Mouse (Mus musculus) embryonic facial prominence, embryonic 10.5 days (tissue): ENCODE results near the gene Aff1. TPM values are rescaled to one million over a fixed set of nuclear protein-coding genes. Genes with fewer than 3 reads are reported as not detected.

Experiments used
- DNase-seq: peaks from one replicate; pipeline ENCODE4 v3.0.0-alpha.2; 2017; ENCODE audit warnings: low spot score
- H3K27ac ChIP-seq: fragments of 300-500 bp; sonication (generic); replicated peaks from 2 replicates; pipeline ENCODE4 v1.5.1; 2016; ENCODE audit warnings: mild to moderate bottlenecking
- H3K27me3 ChIP-seq: fragments of 300-500 bp; sonication (generic); replicated peaks from 2 replicates; pipeline ENCODE4 v1.6.1; 2016; ENCODE audit warnings: low read depth, mild to moderate bottlenecking; ENCODE audit not compliant: poor library complexity, severe bottlenecking
- H3K36me3 ChIP-seq: fragments of 300-500 bp; sonication (generic); replicated peaks from 2 replicates; pipeline ENCODE4 v1.6.1; 2016; ENCODE audit warnings: mild to moderate bottlenecking, moderate library complexity
- H3K4me1 ChIP-seq: fragments of 300-500 bp; sonication (generic); 2 replicates; pipeline ENCODE4 v1.6.1; 2016
- H3K4me3 ChIP-seq: fragments of 300-500 bp; sonication (generic); 2 replicates; pipeline ENCODE4 v1.5.1; 2016; ENCODE audit warnings: mild to moderate bottlenecking, moderate library complexity
- H3K9me3 ChIP-seq: fragments of 300-500 bp; sonication (generic); 2 replicates; pipeline ENCODE4 v1.6.1; 2016; ENCODE audit warnings: mild to moderate bottlenecking
- WGBS: fragments of 180-500 bp; shearing (Covaris S2); methylation state at CpG from one replicate; pipeline ENCODE4 v1.1.7; 2016; 5-methylcytosine and 5-hydroxymethylcytosine counted together
- polyA plus RNA-seq: library from polyadenylated mRNA; unstranded; fragments of >200 nt; fragmentation: Nextera tagmentation; extraction: Ambion mirVana; gene quantifications from 2 replicates; pipeline ENCODE4 v1.2.1, GENCODE M21; 2016

The Aff1 gene
- polyA plus RNA-seq, 1 experiment from 2014 or later: 4.0 TPM

- peak overlapping the region; percentile 69 for H3K27ac ChIP-seq
- 3% methylated on average over 20 of the region's 20 CpGs for WGBS
- peak; percentile 53 for DNase-seq
- H3K27me3 ChIP-seq: peaks cover 22% of the 10 kb centered on the region
- H3K36me3 ChIP-seq: no peaks in the 10 kb centered on the region
- peaks cover 18% of the 10 kb centered on the region for H3K4me1 ChIP-seq
- H3K9me3 ChIP-seq: peaks cover 1% of the 10 kb centered on the region; the same call in 1 of the 2 replicates
- peak overlapping the region; percentile 54 for H3K4me3 ChIP-seq
Observed at GRCm38 (mm10) chr5:103760425-103761131, 68.4 kb downstream of the Aff1 start.

- no peak overlapping the region for H3K27ac ChIP-seq
- peaks cover 13% of the 10 kb centered on the region for H3K27me3 ChIP-seq
- peaks cover 13% of the 10 kb centered on the region for H3K4me1 ChIP-seq
- no peak for DNase-seq
- H3K9me3 ChIP-seq: peaks cover 6% of the 10 kb centered on the region
- H3K36me3 ChIP-seq: peaks cover 4% of the 10 kb centered on the region; the same call in 1 of the 2 replicates
- no peak overlapping the region for H3K4me3 ChIP-seq
- WGBS: 88% methylated on average over 7 of the region's 7 CpGs
Observed at GRCm38 (mm10) chr5:103761754-103762153, 69.6 kb downstream of the Aff1 start.

- 73% methylated on average over 4 of the region's 4 CpGs for WGBS
Observed at GRCm38 (mm10) chr5:103762850-103763254, 70.7 kb downstream of the Aff1 start.

GRCm38 (mm10) chr5:103765356-103765755 lies 73.2 kb downstream of the Aff1 start:
- H3K27ac ChIP-seq: no peak overlapping the region
- H3K4me1 ChIP-seq: peaks cover 7% of the 10 kb centered on the region
- WGBS: 89% methylated on average over 4 of the region's 4 CpGs
- H3K9me3 ChIP-seq: peaks cover 6% of the 10 kb centered on the region
- H3K4me3 ChIP-seq: no peak overlapping the region
- no peaks in the 10 kb centered on the region for H3K27me3 ChIP-seq
- no peak for DNase-seq
- peaks cover 4% of the 10 kb centered on the region; the same call in 1 of the 2 replicates for H3K36me3 ChIP-seq

More at GRCm38 (mm10) chr5:103762850-103763254, 70.7 kb downstream of the Aff1 start:
- Histone ChIP-seq H3K4me3 (no peak overlapping the region), H3K9me3 (peaks cover 6% of the 10 kb centered on the region), H3K27me3 (peaks cover 10% of the 10 kb centered on the region), H3K36me3 (peaks cover 4% of the 10 kb centered on the region; the same call in 1 of the 2 replicates), H3K4me1 (peaks cover 13% of the 10 kb centered on the region), H3K27ac (no peak overlapping the region)
- DNase-seq: no peak

GRCm38 (mm10) chr5:103765758-103766431 lies 73.7 kb downstream of the Aff1 start:
- no peak for DNase-seq
- WGBS: 96% methylated on average over 2 of the region's 2 CpGs
- H3K9me3 ChIP-seq: peaks cover 6% of the 10 kb centered on the region
- peaks cover 2% of the 10 kb centered on the region for H3K4me1 ChIP-seq
- H3K27me3 ChIP-seq: no peaks in the 10 kb centered on the region
- H3K36me3 ChIP-seq: peaks cover 4% of the 10 kb centered on the region; the same call in 1 of the 2 replicates
- no peak overlapping the region for H3K27ac ChIP-seq
- H3K4me3 ChIP-seq: no peak overlapping the region

GRCm38 (mm10) chr5:103766432-103766815 lies 74.2 kb downstream of the Aff1 start:
- peaks cover 6% of the 10 kb centered on the region for H3K4me1 ChIP-seq

GRCm38 (mm10) chr5:103768961-103769360 lies 76.8 kb downstream of the Aff1 start:
- Histone ChIP-seq H3K4me1 (peaks cover 28% of the 10 kb centered on the region), H3K27ac (no peak overlapping the region), H3K9me3 (peaks cover 6% of the 10 kb centered on the region), H3K4me3 (no peak overlapping the region), H3K36me3 (peaks cover 4% of the 10 kb centered on the region; the same call in 1 of the 2 replicates), H3K27me3 (no peaks in the 10 kb centered on the region)
- 86% methylated on average over 3 of the region's 3 CpGs for WGBS
- no peak for DNase-seq

More at GRCm38 (mm10) chr5:103766432-103766815, 74.2 kb downstream of the Aff1 start:
- Histone ChIP-seq H3K4me3 (no peak overlapping the region), H3K27me3 (no peaks in the 10 kb centered on the region), H3K27ac (no peak overlapping the region), H3K9me3 (peaks cover 6% of the 10 kb centered on the region), H3K36me3 (peaks cover 4% of the 10 kb centered on the region; the same call in 1 of the 2 replicates)
- 95% methylated on average over 4 of the region's 4 CpGs for WGBS
- DNase-seq: no peak

- Histone ChIP-seq H3K4me3 (no peak overlapping the region), H3K27me3 (no peaks in the 10 kb centered on the region), H3K36me3 (peaks cover 4% of the 10 kb centered on the region; the same call in 1 of the 2 replicates), H3K27ac (no peak overlapping the region), H3K9me3 (peaks cover 6% of the 10 kb centered on the region), H3K4me1 (peaks cover 34% of the 10 kb centered on the region)
- 88% methylated on average over 9 of the region's 9 CpGs for WGBS
- no peak for DNase-seq
Observed at GRCm38 (mm10) chr5:103769701-103770100, 77.5 kb downstream of the Aff1 start.

GRCm38 (mm10) chr5:103770447-103771222 lies 78.5 kb downstream of the Aff1 start:
- Histone ChIP-seq H3K36me3 (peaks cover 4% of the 10 kb centered on the region; the same call in 1 of the 2 replicates), H3K27me3 (no peaks in the 10 kb centered on the region), H3K4me1 (peaks cover 43% of the 10 kb centered on the region), H3K4me3 (no peak overlapping the region), H3K9me3 (peaks cover 6% of the 10 kb centered on the region), H3K27ac (0 out of 2 replicates have a peak overlapping the region, but pooled peaks have one; percentile 84)
- DNase-seq: no peak
- 84% methylated on average over 6 of the region's 6 CpGs for WGBS

- no peak for DNase-seq
Observed at GRCm38 (mm10) chr5:103771380-103771779, 79.2 kb downstream of the Aff1 start.

GRCm38 (mm10) chr5:103772252-103772651 lies 80.1 kb downstream of the Aff1 start:
- peaks cover 51% of the 10 kb centered on the region for H3K4me1 ChIP-seq

More at GRCm38 (mm10) chr5:103771380-103771779, 79.2 kb downstream of the Aff1 start:
- WGBS: 12% methylated on average over 6 of the region's 6 CpGs
- H3K4me1 ChIP-seq: peaks cover 44% of the 10 kb centered on the region
- H3K36me3 ChIP-seq: no peaks in the 10 kb centered on the region
- peak overlapping the region; percentile 84 for H3K27ac ChIP-seq
- H3K27me3 ChIP-seq: no peaks in the 10 kb centered on the region
- no peak overlapping the region for H3K4me3 ChIP-seq
- H3K9me3 ChIP-seq: no peaks in the 10 kb centered on the region

GRCm38 (mm10) chr5:103773100-103773552 lies 81.0 kb downstream of the Aff1 start:
- H3K36me3 ChIP-seq: no peaks in the 10 kb centered on the region
- H3K4me3 ChIP-seq: peak overlapping the region; percentile 3; the same call in 1 of the 2 replicates
- H3K27me3 ChIP-seq: no peaks in the 10 kb centered on the region
- H3K9me3 ChIP-seq: no peaks in the 10 kb centered on the region
- peak; percentile 47 for DNase-seq
- peaks cover 60% of the 10 kb centered on the region for H3K4me1 ChIP-seq
- 6% methylated on average over 5 of the region's 5 CpGs for WGBS
- H3K27ac ChIP-seq: peak overlapping the region; percentile 84

More at GRCm38 (mm10) chr5:103772252-103772651, 80.1 kb downstream of the Aff1 start:
- no peaks in the 10 kb centered on the region for H3K9me3 ChIP-seq
- 17% methylated on average over 4 of the region's 4 CpGs for WGBS
- no peaks in the 10 kb centered on the region for H3K27me3 ChIP-seq
- H3K4me3 ChIP-seq: no peak overlapping the region
- DNase-seq: no peak
- H3K36me3 ChIP-seq: no peaks in the 10 kb centered on the region
- H3K27ac ChIP-seq: peak overlapping the region; percentile 84
